Mouse (Mus musculus): ENCODE data around the gene Adamtsl1. TPM values are rescaled to one million over a fixed set of nuclear protein-coding genes. Genes with fewer than 3 reads are reported as not detected.

Gene Adamtsl1
- polyA plus RNA-seq, 1 experiment = 2.7 TPM

- Histone ChIP-seq H3K4me3 (no peak overlapping the region), H3K79me2 (ENCODE audit: control insufficient read depth, insufficient read depth) (no peaks in the 10 kb centered on the region), H3ac (ENCODE audit: control insufficient read depth, insufficient read length) (no peak overlapping the region), H3K4me2 (ENCODE audit: low read depth) (no peak overlapping the region), H3K36me3 (ENCODE audit: control insufficient read depth, insufficient read depth) (no peaks in the 10 kb centered on the region), H3K27me3 (ENCODE audit: control insufficient read depth, insufficient read depth, insufficient read length) (no peaks in the 10 kb centered on the region)
- TF ChIP-seq SRF (IDR thresholded peaks at IDR 0.05; ENCODE audit: control insufficient read depth, insufficient read length, low read depth) (no peak), E2F4 (IDR thresholded peaks at IDR 0.05; ENCODE audit: insufficient read depth) (no peak), USF1 (IDR thresholded peaks at IDR 0.05; ENCODE audit: low read depth) (no peak), MYOD1 (IDR thresholded peaks at IDR 0.05; ENCODE audit: control insufficient read depth in 1 of 3, insufficient read length in 2 of 3, low read depth in 2 of 3) (no peak), MYOG (IDR thresholded peaks at IDR 0.05; ENCODE audit: control insufficient read depth in 1 of 3, insufficient read depth in 1 of 3, insufficient read length in 2 of 3, low read depth in 2 of 3) (no peak), TCF12 (IDR thresholded peaks at IDR 0.05; ENCODE audit: insufficient read depth, poor library complexity, severe bottlenecking) (no peak), TCF3 (IDR thresholded peaks at IDR 0.05; ENCODE audit: insufficient read length, low read depth) (no peak), POLR2A (IDR thresholded peaks at IDR 0.05; ENCODE audit: insufficient read length, low read depth) (no peak), MAX (IDR thresholded peaks at IDR 0.05; ENCODE audit: low read depth) (no peak), POLR2AphosphoS2 (IDR thresholded peaks at IDR 0.05; ENCODE audit: insufficient read length, low read depth) (no peak), CEBPB (IDR thresholded peaks at IDR 0.05; ENCODE audit: insufficient read depth, poor library complexity, severe bottlenecking) (no peak), REST (IDR thresholded peaks at IDR 0.05; ENCODE audit: insufficient read depth, insufficient read length) (no peak)
These were observed 305.9 kb downstream of the Adamtsl1 start for GRCm38 (mm10) chr4:85819921-85820320.

- no peaks in the 10 kb centered on the region for H3K36me3 ChIP-seq (ENCODE audit: control insufficient read depth, insufficient read depth)
- H3K79me2 ChIP-seq (ENCODE audit: control insufficient read depth, insufficient read depth) = no peaks in the 10 kb centered on the region
- no peak overlapping the region for H3ac ChIP-seq (ENCODE audit: control insufficient read depth, insufficient read length)
- TF ChIP-seq REST (IDR thresholded peaks at IDR 0.05; ENCODE audit: insufficient read depth, insufficient read length) (no peak), USF1 (IDR thresholded peaks at IDR 0.05; ENCODE audit: low read depth) (no peak), MYOD1 (IDR thresholded peaks at IDR 0.05; ENCODE audit: control insufficient read depth in 1 of 3, insufficient read length in 2 of 3, low read depth in 2 of 3) (no peak), MYOG (IDR thresholded peaks at IDR 0.05; ENCODE audit: control insufficient read depth in 1 of 3, insufficient read depth in 1 of 3, insufficient read length in 2 of 3, low read depth in 2 of 3) (no peak), MAX (IDR thresholded peaks at IDR 0.05; ENCODE audit: low read depth) (no peak), CEBPB (IDR thresholded peaks at IDR 0.05; ENCODE audit: insufficient read depth, poor library complexity, severe bottlenecking) (no peak), SRF (IDR thresholded peaks at IDR 0.05; ENCODE audit: control insufficient read depth, insufficient read length, low read depth) (no peak), POLR2A (IDR thresholded peaks at IDR 0.05; ENCODE audit: insufficient read length, low read depth) (no peak), POLR2AphosphoS2 (IDR thresholded peaks at IDR 0.05; ENCODE audit: insufficient read length, low read depth) (no peak), TCF3 (IDR thresholded peaks at IDR 0.05; ENCODE audit: insufficient read length, low read depth) (no peak), TCF12 (IDR thresholded peaks at IDR 0.05; ENCODE audit: insufficient read depth, poor library complexity, severe bottlenecking) (no peak), E2F4 (IDR thresholded peaks at IDR 0.05; ENCODE audit: insufficient read depth) (no peak)
- H3K4me2 ChIP-seq (ENCODE audit: low read depth) = no peak overlapping the region
- H3K27me3 ChIP-seq (ENCODE audit: control insufficient read depth, insufficient read depth, insufficient read length) = no peaks in the 10 kb centered on the region
- H3K4me3 ChIP-seq = no peak overlapping the region
These were observed 310.2 kb downstream of the Adamtsl1 start for GRCm38 (mm10) chr4:85823952-85824704.

DNA sequence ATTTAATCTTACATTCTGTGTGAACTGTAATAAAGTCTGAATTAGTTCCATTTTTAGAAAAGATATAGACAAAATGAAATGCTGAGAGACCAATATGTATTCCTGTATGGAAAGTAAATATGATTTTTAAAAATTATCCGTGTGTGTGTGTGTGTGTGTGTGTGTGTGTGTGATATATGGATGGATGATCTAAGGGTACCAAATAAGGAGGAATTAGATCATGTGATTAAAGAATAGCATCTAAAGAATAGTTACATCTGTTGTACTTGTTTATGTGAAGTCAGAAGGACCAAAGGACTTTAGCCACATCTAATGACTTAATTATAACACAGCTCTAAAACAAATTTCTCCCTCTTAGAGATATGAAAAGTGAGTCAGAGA lies 310.7 kb downstream of the Adamtsl1 start:
- no peaks in the 10 kb centered on the region for H3K27me3 ChIP-seq (ENCODE audit: control insufficient read depth, insufficient read depth, insufficient read length)
- no peak overlapping the region for H3ac ChIP-seq (ENCODE audit: control insufficient read depth, insufficient read length)
- H3K79me2 ChIP-seq (ENCODE audit: control insufficient read depth, insufficient read depth) = no peaks in the 10 kb centered on the region
- H3K4me2 ChIP-seq (ENCODE audit: low read depth) = no peak overlapping the region
- H3K36me3 ChIP-seq (ENCODE audit: control insufficient read depth, insufficient read depth) = no peaks in the 10 kb centered on the region
- H3K4me3 ChIP-seq = no peak overlapping the region
- no peak for TF ChIP-seq SRF (IDR thresholded peaks at IDR 0.05; ENCODE audit: control insufficient read depth, insufficient read length, low read depth)
- no peak for TF ChIP-seq TCF3 (IDR thresholded peaks at IDR 0.05; ENCODE audit: insufficient read length, low read depth)
- no peak for TF ChIP-seq REST (IDR thresholded peaks at IDR 0.05; ENCODE audit: insufficient read depth, insufficient read length)
- no peak for TF ChIP-seq MAX (IDR thresholded peaks at IDR 0.05; ENCODE audit: low read depth)
- no peak for TF ChIP-seq TCF12 (IDR thresholded peaks at IDR 0.05; ENCODE audit: insufficient read depth, poor library complexity, severe bottlenecking)
- TF ChIP-seq E2F4 (IDR thresholded peaks at IDR 0.05; ENCODE audit: insufficient read depth) = no peak
- no peak for TF ChIP-seq POLR2AphosphoS2 (IDR thresholded peaks at IDR 0.05; ENCODE audit: insufficient read length, low read depth)
- no peak for TF ChIP-seq USF1 (IDR thresholded peaks at IDR 0.05; ENCODE audit: low read depth)
- no peak for TF ChIP-seq MYOG (IDR thresholded peaks at IDR 0.05; ENCODE audit: control insufficient read depth in 1 of 3, insufficient read depth in 1 of 3, insufficient read length in 2 of 3, low read depth in 2 of 3)
- no peak for TF ChIP-seq MYOD1 (IDR thresholded peaks at IDR 0.05; ENCODE audit: control insufficient read depth in 1 of 3, insufficient read length in 2 of 3, low read depth in 2 of 3)
- no peak for TF ChIP-seq POLR2A (IDR thresholded peaks at IDR 0.05; ENCODE audit: insufficient read length, low read depth)
- no peak for TF ChIP-seq CEBPB (IDR thresholded peaks at IDR 0.05; ENCODE audit: insufficient read depth, poor library complexity, severe bottlenecking)

- H3ac ChIP-seq (ENCODE audit: control insufficient read depth, insufficient read length) = no peak overlapping the region
- no peaks in the 10 kb centered on the region for H3K36me3 ChIP-seq (ENCODE audit: control insufficient read depth, insufficient read depth)
- H3K79me2 ChIP-seq (ENCODE audit: control insufficient read depth, insufficient read depth) = no peaks in the 10 kb centered on the region
- no peak overlapping the region for H3K4me3 ChIP-seq
- TF ChIP-seq POLR2A (IDR thresholded peaks at IDR 0.05; ENCODE audit: insufficient read length, low read depth) (no peak), TCF12 (IDR thresholded peaks at IDR 0.05; ENCODE audit: insufficient read depth, poor library complexity, severe bottlenecking) (no peak), POLR2AphosphoS2 (IDR thresholded peaks at IDR 0.05; ENCODE audit: insufficient read length, low read depth) (no peak), MYOD1 (IDR thresholded peaks at IDR 0.05; ENCODE audit: control insufficient read depth in 1 of 3, insufficient read length in 2 of 3, low read depth in 2 of 3) (no peak), TCF3 (IDR thresholded peaks at IDR 0.05; ENCODE audit: insufficient read length, low read depth) (no peak), E2F4 (IDR thresholded peaks at IDR 0.05; ENCODE audit: insufficient read depth) (no peak)
- no peaks in the 10 kb centered on the region for H3K27me3 ChIP-seq (ENCODE audit: control insufficient read depth, insufficient read depth, insufficient read length)
- H3K4me2 ChIP-seq (ENCODE audit: low read depth) = no peak overlapping the region
These were observed 323.1 kb downstream of the Adamtsl1 start for GRCm38 (mm10) chr4:85837058-85837457.

Measured in myocyte (in vitro differentiated cells).